Mouse (Mus musculus): Measurements from ENCODE around the gene Cfap61. TPM values are rescaled to one million over a fixed set of nuclear protein-coding genes. Genes with fewer than 3 reads are reported as not detected.

Gene Cfap61
- polyA plus RNA-seq, 1 experiment, result not detected

DNA sequence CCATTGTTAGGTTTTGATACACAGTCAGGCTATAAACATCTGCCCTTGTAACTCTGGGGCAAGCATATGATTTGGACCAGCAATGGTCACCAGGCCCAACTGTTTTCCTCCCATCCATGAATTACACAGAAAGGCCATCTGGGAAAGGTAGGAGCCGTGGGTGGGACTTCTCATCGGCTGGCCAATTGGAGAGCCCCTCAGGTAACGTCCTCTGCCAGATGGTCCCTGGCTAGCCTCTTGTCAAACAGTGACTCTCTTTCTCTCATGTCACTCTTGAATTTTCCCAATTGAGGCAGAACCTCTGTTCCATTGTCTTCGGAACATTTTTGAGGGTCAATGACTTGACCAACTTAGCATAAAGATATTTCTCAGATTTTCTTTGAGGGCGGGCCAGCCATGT lies 213.2 kb downstream of the Cfap61 start:
- DNase-seq (ENCODE audit: low spot score), result no peak

DNA sequence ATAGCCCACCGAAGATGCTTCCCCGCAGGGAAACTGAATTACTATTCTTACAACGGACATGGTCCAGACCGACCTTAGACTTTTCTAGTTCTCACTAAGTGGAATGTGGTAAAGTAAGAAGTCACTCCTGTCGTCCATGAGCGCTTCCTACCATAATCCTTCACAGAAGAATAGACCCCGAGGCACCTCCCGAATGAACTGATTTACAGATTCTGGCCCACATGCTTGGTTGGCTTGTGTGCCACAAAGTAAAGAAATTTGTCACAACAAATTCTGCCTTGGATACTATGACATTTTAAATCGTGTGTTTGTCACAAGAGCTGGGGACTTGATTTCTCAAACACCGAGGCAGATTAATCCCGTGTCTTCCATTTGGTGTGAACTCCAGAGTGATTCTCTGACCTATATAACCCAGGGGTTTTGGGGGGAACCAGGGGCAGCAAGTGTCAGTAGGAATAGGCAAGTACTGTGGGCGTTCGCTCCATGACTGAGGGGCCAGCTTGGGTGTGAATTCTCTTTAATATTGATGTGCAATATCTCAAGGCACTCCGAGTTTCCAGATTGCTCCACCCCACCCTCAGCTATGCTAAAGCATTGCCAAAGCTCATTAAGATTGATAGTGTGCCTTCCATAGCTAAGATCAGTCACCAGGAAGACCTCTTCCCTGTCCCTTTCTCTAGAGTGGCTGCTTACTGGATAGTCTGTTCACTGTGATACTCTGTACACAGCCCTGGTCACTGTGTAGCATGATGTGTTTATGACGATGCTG lies 214.8 kb downstream of the Cfap61 start:
- no peak for DNase-seq (ENCODE audit: low spot score)

DNA sequence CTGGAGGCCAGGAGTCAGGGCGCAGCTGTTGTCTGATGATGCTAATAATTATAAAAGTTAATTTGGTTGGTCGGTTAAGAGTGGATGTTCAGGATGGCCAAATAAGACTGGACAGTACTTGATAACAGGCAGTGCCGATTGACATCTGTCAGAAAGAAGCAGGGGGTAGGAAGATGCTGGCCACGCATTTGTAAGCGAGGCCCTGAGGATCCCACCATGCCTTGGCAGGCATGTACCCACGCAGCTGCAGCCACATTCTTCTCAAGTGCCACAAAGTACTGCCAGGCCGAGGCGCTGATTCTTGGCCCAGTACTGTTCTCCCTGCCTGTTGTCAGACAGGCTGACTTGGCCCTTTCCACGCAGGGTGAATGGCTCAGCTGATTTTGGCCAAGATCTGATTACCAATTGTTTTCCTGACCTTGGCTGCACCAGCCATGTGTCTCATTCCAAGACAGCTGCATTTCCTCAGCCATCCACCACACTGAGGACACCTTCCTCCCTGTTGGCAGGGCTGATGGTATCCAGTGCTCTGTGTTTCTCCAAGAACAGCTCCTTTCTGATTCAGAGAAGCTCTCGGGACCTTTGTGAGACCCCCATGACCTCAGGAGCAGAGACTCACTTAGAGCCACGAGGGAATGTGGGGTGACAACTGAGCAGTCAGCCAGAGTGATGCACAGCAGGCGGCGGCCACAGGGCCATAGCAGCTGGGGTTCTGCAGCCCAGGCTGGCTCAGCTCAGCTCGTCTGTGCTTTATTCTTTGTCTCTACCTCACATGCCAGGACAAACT lies 233.6 kb downstream of the Cfap61 start:
- no peak for DNase-seq (ENCODE audit: low spot score)

DNA sequence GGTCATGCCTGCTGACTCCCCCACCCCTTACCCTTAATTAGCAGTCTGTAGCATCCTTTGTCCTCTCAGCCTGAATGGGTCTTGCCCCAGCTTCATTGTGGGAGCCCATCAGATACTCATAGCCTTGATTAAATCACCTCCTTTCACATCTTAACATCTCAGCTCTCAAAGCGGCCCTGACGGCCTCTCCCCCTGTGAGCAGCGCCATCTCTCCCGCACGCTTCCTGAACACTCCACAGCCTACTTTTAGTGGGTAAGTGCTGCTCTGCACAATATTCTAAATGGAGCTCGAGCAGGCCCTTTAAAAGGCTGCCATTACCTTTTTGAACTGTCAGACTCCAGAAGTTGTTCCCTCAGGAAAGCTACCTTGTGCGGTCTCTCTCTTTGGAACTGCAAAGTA lies 234.9 kb downstream of the Cfap61 start:
- no peak for DNase-seq (ENCODE audit: low spot score)

DNA sequence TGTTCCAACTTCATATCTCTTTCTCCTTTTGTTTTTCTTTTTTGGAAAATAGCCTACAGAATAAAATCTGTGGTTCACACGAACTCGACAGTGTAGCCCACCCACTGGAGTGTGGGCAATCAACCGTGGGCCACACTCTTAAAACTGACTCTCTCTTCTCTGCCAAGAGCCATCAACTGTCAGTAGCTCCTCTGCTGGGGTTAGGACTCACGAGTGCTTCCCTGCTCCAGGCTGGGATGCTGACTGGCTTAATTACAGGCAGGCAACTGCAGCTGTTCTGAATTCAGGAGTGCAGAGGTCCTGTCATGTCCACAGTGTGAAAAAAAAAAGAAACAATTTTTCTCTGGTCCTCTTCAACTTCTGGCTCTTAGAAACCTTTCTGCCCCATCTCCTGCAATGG lies 237.5 kb downstream of the Cfap61 start:
- no peak for DNase-seq (ENCODE audit: low spot score)

DNA sequence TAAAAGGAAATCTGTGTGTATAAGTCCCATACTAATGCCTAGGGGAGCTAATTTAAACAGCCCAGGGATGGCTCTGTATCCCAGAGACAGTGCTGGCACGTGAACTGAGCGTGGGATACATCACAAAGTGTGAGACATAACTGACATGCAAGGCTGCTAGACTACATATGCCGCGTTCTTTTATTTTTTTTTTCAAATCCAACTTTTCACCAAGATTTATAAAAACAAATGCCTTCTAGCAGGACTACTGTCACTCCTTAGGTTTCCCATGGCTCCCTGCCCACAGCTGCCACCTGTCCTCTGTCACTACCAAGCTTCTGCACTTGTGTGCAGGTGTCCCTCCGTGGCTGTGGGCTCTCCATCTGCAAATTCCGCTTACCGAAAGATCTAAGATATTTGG lies 239.6 kb downstream of the Cfap61 start:
- no peak for DNase-seq (ENCODE audit: low spot score)

DNA sequence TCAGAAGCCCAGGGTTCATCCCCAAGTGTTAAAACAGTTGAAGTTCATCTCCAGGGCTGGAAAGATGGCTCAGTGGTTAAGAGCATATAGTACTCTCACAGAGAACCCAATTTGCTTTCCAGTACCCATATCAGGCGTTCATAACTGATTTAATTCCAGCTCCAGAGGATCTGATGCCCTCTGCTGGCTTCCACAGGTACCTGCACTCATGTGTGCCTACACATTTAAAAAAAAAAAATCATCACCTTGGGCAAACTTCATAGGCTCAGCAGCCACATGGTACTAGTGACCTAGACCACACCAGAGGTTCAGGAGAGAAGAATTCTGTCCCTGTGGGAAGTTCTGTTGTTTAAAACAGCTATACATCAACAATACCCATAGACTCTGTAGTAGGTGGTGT lies 244.1 kb downstream of the Cfap61 start:
- no peak for DNase-seq (ENCODE audit: low spot score)

DNA sequence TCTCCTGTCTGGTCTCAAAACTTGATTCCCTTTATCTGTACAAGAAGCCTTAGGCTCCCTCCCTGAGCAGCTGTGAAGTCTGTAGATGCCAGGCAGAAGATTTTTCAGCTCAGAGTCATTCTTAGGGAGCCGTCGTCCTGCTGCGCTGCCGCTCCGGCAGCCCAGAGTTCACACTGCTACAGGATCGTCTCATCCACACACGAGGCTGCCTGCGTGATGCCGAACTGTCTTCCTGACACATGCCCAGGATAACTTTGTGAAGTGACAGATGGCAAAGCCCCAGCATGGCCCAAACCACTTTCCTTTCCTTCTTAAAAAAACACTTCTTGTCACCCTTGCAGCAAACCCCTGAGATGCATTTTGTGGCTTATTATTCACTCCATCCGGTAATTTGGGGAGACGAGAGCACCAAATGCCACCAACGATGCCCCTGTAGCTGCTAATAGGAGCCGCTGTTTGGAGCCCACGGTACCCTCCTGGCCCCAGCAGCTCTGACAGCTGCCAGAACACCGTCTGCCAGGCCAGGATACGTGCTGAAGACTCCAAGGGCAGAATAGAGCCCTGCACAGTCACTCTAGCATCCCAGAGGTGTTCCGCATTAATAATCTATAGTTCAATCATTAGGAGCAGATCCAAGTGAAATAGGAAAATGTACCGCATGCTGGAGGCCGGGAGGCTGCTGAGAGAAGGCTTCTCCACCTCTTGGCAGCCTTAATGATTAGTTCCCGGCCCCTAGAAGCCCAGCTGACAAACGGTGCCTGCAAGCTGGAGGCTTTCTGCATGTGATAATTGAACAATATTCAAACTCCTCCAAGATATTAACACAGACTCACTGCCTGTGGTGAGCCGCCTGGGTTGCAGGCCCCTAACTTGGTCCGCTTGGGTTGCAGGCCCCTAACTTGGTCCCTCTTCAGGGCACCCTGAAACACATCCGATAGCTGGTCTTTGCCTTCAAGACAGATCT lies 249.5 kb downstream of the Cfap61 start:
- DNase-seq (ENCODE audit: low spot score), result no peak

DNA sequence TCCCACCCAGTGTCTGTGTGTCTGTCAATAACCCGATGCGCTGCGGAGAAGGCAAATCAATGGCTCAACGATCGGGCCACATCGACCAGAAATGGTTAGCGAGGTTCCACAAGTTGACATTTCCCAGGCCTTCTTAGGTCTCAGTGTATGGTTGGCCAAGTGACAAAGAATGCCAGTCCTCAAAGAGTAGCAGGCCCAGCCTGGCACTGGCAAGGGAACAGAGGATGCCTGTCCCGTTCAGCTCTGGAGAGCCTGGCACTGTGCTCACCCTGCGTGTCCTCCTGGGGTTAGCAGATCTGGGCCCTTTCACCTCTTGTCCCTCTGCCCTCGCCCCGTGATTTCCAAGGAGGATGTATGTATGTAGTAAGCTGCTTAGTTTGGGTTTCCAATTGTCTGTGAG lies 261.5 kb downstream of the Cfap61 start:
- DNase-seq (ENCODE audit: low spot score), result no peak

DNA sequence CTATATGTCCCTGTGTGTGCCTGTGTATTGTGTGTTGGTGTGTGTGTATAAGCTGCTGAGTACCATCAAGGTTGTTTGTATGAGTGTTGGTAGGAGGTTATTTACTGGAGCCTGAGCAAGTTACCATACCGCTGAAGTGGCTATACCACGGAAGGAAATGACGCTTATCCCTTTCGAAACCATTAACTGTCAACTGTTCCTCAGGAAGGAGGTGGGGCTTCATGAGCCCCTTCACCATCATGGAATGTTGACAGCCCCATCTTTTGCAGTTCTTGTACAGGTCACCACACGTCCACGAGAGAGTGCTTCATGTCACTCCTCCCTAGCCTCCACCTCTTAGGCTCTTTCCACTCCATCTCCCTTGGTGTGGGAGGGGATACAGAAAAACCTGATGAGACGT lies 263.4 kb downstream of the Cfap61 start:
- DNase-seq (ENCODE audit: low spot score), result no peak

DNA sequence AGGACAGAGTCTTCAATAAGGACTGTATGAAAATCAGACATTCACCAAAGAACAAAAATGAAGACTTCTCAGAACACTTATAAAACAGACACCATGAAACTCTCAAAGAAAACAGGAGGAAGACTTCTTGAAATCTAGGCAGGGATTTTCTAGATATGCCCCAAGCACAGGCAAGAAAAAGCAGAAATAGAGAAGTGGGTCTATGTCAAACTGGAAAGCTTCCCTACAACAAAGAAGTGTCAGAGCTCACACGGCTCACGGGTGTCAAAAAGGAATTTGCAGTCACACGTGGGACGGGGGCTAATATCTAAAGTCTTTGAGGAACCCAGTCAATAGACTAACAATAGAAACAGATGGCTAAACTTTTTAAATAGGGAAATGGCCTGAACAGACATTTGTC lies 276.4 kb downstream of the Cfap61 start:
- DNase-seq (ENCODE audit: low spot score), result no peak

DNA sequence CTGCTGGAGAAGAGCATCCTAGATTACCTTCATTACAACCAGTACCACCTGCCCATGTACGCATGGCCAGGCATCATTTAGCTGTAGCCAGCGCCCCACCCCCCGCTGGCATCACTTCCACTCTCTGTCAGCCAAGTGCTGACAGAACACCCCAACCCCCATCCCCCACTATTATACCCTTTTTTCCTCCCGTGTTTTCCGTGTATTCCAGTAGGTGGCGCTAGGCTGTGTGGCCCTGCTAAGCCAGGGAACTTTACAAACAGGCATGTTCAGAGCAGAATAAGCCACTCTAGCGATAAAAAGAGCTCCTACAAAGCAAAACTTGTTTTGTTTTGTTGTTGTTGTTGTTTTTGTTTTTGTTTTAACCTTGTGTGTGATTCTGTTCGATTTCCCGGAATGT lies 280.1 kb downstream of the Cfap61 start:
- no peak for DNase-seq (ENCODE audit: low spot score)

DNA sequence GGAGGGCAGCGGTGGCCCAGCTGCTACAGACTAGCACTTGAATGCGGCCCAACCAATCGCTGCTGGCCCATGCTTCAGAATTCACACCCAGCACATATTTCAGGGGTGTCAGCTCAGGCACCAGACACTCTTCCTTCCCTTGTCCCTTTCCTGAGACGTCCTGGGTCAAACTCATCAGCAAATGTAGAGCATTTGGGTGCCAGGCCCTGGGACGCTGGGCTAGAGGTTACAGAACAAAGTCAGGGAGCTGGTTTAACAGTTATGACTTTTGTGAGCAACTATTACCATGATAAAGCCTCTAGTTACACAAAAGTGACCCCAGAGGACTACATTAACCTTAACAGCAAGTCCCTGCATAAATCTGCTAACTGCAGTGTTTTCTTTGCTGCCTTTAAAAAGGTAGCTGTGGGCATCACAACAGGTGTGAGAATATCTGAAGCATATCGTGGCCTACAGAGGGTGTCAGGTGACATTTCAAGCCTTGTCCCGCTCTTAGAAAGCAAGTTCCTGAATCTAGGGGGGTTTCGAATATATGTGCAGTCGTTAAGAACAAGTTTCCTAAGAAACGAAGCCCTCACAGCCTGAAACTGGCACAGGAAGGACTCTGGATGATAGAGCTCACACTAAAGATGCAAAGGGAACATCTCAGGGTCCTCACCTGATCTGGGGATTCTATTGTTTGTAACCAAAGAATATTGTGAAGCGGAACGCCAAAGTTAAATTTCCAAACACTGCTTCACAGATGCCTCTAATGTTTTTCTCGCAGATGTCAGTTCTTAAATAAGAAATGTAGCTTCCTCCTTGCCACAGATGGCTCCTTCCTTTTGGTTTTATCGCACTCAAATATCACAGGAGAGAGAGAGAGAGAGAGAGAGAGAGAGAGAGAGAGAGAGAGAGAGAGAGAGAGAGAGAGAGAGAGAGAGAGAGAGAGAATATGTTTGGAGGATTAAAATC lies 281.8 kb downstream of the Cfap61 start:
- no peak for DNase-seq (ENCODE audit: low spot score)

DNA sequence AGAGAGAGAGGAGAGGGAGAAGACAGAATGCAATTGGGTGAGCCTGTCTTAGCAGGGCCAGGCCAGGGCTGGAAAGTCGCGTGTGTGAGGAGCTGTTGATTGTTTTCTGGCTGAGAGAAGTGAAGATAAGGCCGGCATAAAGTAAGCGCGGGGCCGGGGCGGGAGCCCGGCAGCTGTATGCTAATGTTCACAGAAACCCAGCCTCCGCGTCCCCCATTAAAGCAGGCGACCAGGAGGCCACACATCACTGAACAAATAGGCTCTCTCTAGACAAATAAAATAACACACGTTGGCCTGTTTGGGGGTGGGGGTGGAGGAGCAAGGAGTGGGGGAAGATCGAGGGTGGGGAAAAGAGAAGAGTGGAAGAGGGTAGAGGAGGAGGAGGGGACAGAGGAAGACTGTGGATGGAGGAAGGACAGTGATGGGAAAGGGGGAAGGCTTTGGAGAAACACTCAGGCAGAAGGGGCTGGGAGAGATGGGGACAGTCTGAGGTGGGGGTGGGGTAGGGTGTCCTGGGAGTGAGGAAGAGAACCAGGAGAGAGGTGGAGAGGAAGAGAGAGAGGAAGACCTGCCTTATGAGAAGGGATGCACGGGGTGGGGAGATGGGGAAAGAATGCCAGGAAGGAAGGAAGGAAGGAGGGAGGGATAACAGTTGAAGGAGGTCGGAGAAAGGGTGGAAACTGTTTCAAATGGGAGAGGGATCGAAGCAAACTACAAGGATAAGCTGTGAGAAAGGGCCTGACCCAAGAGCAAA lies 282.8 kb downstream of the Cfap61 start:
- DNase-seq (ENCODE audit: low spot score), result no peak

DNA sequence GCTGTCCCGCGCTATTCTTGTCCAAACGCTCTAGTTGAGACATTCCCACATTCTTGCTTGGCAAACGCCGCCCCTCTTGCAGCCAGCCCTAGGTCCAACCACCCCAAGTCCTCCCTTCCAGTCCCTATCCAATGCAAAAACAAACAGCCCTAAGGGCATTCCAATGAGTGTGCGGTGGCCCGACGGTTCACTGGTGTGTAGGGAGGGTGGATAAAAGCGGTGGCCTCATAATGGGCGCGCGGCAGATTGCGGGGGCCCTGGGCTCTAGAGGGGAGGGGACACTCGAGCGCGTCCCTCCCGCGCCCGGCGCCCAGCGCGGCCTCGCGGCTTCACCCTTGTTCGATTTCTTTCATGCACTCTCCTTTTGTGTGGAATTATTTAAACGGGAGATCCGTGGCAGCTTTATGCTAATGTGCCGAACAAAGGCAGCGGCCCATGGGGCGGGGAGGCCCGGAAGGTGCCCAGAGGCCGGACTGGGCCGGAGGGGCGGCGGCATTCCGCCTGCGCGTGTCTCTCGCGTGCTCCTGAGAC lies 283.6 kb downstream of the Cfap61 start:
- DNase-seq (ENCODE audit: low spot score), result no peak

DNA sequence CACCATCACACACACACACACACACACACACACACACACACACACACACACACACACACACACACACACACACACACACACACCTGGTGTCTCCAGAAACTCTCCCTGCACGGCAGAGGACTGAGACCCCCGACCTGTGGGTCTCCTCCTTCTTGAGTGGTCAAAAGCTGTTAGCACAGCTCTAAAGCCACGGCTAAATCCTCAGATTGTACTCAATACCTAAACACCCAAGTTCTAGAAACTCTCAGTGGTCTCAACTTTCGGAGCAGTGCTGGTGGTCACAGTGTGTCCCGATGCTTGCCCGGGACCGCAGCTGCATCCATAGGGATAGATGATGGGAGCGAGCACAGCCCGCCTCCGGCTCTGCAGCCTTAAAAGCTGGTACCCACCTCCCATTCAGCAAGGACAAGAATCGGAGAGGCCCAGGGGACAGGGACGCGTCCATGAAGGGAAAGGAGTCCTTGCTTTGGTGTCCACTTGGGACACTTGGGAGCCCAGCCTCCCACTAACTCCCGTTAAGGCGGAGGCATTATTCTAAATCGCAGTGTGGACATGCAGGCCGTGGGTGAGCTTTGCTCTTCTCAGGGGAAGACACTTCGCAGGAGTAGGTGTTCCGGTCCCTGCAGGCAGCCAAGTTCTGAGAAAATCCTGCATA lies 284.4 kb downstream of the Cfap61 start:
- DNase-seq (ENCODE audit: low spot score), result no peak

DNA sequence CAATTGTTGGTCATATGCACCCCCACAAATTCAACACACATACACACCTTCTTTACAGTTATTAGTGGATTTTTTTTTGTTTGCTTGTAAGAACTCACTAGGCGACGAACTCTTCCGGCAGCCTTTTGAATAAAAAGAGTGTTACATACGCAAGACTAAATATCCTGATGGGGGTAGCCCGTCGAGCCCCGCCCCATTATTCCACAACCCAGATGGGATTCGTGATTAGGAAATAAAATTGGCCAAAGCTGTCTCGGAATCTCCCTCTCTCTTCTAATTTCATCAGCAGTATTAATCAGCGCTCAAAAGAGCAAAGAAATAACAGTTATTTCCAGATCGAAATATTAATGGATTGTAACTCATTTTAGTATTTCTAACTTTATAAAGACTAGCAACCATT lies 285.2 kb downstream of the Cfap61 start:
- DNase-seq (ENCODE audit: low spot score), result no peak

DNA sequence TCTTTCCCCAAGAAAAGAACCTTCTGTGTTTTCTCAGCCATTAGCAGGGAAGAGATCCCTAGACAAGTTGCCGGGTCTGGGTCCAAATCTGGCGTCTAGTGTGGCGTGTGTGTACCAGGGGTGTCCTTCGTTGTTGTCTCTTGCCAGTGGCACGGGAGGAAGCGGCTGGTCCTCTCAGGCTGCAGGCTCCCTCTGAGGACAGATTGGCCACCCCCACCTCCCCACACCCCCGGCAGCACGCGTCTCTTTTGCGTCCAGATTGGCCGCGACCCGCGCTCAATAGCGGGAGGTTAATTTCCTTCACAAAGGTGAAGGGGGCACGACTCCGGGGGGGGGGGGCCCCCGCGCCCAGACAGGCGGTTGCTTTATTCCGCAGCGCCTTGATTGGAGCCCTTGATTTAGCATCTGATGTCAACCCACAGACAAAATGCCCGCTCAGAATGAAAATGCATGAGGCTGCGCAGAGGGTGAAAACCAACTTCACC lies 286.0 kb downstream of the Cfap61 start:
- no peak for DNase-seq (ENCODE audit: low spot score)

Data from urinary bladder, adult 2 months (tissue).